Mouse (Mus musculus) cerebellum, adult 9-10 months (tissue): ENCODE data around the gene Gal3st1.
"Not testable (repeated sequence)": the region's sequence is repeated elsewhere in the genome, so short reads cannot be mapped to it uniquely, and the experiment has no call there.

Source experiments
- DNase-seq: peaks from one replicate; pipeline ENCODE4 v3.0.0; 2022

Gene Gal3st1

DNA sequence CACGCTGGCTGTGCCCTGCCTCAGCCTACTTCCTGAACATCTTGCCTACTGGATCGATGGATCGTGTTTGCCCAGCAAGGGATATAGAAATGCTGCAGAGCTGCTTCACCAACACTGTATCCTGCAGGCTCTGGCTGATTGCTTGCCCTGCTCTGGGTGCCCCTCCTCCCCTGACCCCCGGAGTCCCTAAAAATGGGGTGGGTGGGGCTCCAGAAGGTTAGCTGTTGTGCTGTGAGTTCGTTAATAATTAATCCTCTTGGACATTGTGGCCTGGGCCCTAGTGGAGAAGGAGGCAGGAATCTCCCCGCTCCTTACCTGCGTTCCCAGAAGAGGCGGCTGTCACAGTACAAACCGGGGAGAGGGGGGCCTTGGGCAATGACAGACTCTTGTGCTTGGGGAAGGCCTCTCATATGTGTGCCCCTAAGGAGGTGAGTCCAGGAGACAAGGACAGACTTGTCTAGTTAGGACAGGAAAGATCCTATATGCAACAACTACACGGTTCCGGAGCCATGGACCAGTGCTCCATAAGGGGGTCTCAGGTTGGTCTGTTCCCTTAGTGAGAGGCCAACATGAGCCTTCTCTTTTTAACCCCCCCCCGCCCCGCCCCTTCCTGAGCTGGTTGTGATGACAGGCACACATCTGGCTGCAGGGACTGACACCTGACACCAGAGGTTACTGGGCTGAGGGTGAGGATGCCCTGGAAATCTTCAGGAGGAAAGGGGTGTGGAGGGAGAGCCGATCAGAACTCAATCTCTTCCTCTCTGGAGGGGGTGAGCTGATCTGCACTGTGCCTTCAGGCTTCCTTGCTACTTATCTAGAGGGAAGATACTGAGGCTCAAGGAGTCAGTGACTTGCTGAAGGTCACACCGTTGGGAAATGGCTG is 668 bp downstream of the Gal3st1 start:
- DNase-seq = no peak

DNA sequence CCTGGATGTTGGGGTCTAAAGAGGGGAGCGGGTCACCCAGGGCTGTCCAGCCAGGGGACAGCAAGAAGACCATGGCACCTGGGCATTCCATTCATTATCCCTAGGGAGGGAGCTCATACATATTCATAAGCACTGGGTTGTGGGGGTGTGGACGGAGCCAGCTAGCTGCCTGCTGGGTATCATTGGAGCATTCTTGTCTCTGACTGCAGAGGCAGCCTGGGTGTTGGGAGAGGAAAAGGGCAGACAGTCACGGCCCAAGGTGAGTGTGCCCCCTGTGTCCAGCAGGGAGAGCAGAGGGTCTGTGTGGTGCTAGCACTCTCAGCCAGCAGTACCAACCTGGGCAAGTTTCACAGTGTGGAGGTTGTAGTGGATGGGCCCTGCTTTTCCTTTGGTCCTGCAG is 6.3 kb downstream of the Gal3st1 start:
- DNase-seq = no peak

DNA sequence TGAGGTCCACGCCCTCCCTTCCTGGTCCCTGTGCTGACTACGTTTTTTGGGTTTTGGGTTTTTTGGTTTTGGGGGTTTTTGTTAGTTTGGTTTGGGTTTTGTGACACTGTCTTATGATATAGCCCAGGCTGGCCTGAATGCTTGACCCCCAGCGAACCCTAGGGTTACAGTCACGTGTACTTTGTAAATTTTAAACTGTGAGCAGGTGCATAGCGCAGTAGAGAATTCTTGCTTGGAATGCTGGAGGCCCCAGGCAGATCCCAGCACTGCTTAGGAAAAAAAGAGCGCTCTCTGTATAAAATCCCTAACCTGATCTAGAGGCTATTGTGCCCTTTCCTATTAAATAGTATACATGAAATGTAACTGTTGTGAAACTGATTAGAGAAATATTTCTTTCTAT is 9.7 kb downstream of the Gal3st1 start:
- no peak for DNase-seq

DNA sequence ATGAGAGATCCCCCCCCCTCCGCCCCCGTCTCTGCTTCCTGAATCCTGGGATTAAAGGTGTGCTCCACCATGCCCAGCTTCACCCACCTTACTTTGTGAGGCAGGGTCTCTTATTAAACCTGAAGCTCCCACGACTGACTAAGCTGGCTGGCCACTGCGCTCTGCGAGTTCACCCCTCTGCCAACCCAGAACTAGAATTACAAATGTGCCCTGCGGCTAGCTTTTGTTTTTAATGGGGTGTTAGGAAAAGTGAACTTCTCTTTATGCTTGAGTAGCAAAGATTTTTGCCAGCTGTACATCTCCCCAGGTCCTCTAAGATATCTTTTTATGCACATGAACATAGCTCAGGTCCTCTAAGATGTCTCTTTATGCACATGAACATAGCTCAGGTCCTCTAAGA is 10.5 kb downstream of the Gal3st1 start:
- DNase-seq = no peak

DNA sequence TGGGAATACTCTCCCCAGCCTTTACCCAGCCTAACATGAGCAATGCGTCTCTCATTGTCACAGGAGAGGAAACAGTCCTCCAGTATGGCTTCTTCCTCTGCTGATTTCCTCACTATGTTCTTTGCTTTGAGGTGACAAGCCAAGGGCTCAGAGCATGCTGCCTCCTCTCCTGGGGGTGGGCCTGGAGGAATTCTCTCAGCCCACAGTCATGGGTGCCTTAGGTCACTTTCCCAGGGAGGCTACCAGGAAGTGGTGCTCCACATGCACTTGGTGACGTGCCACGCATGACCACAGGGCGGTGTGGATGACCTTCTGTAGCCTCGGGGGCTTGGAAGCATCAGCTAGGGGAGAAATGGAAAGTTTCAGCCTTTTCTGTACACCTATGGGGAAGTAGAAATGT is 12.1 kb downstream of the Gal3st1 start:
- DNase-seq = no peak

DNA sequence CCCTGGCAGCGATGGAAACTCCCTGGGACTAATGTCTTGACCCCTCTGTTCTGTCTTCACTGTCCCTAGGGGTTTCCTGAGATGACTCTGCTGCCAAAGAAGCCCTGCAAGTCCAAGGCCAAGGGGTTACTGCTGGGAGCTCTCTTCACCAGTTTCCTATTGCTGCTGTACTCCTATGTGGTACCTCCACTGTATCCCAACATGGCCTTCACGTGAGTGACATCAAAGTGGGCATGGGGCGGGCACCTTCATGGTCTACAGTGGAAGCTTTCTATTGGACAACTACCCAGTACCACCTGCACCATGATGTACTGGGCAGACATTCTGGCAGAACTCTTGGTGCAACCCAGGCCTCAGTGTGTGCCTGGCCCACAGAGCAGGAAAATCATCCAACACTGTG is 13.4 kb downstream of the Gal3st1 start:
- no peak for DNase-seq

DNA sequence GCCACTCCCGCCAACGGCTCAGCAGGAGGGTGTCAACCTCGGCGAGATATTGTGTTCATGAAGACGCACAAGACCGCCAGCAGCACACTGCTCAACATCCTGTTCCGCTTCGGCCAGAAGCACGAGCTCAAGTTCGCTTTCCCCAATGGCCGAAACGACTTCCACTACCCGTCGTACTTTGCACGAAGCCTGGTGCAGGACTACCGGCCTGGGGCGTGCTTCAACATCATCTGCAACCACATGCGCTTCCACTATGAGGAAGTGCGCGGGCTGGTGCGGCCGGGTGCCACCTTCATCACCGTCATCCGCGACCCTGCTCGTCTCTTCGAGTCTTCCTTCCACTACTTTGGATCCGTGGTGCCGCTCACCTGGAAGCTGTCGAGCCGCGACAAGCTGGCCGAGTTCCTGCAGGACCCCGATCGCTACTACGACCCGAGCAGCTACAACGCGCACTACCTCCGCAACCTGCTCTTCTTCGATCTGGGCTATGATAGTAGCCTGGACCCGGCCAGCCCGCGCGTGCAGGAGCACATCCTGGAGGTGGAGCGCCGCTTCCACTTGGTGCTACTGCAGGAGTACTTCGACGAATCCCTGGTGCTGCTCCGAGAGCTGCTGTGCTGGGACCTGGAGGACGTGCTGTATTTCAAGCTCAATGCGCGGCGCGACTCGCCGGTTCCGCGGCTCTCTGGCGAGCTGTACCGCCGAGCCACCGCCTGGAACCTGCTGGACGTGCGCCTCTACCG is 14.7 kb downstream of the Gal3st1 start:
- no peak for DNase-seq

DNA sequence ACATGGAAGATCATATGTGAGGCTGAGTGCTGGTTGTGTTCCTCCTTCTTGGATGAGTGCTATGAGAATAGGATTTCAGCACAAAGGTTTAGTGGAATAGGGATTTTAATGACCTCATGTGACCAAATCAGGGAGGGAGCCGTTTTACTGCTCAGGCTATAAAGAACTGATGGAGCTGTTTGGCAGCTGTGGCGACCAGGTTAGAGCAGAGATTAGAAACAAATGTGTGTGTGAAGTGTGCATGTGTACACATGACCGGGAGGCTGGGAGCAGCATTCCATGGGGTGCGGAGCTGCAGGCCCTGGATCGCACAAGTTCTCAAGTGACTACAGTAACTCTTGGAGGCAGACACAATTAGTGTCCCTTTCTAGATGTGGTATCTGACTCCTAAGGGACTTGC is 16.1 kb downstream of the Gal3st1 start:
- DNase-seq = no peak

DNA sequence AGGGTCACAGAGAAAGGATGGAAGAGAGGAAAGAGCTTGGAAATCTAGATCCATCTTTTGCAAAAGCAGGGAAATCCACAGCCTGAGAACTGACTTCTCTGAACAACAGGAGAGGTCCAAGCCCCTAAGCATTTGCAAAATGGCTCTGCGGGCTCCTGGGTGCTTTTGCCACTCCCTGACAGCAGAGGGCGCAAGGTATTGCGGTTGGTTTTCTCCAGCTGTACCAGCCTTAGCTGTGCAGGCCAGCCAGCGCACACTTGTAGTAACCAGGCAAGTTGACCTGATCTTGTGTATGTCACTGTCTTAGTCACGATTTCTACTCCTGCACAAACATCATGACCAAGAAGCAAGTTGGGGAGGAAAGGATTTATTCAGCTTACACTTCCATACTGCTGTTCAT is 18.2 kb downstream of the Gal3st1 start:
- peak; percentile 18 for DNase-seq

DNA sequence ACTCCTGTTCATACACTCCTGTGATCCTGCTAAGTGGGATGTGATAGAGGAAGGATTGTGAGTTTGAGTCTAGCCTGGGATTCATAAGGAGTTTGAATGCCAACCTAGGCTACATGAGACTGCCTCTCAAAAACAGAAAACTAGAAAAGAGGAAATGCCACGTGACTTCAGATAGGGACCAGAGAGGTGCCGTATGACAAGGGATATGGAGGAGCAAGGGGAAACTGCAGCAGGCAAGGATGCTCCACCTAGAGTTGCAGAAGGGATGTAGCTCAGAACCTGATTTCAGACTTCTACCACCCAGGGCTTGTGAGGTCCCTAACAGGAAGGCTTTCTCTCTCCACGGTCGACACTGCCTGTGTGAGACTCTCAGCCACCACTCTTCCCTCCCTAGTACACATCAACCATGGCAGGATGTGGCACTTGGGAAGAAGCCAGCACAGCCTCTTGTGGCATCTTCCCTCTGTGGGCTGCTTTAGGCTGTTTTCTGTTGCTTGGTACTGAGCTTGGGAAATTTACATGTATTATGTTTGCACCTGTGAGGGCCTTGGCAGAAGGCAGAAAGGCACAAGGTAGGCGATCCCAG is 21.9 kb downstream of the Gal3st1 start:
- no peak for DNase-seq

DNA sequence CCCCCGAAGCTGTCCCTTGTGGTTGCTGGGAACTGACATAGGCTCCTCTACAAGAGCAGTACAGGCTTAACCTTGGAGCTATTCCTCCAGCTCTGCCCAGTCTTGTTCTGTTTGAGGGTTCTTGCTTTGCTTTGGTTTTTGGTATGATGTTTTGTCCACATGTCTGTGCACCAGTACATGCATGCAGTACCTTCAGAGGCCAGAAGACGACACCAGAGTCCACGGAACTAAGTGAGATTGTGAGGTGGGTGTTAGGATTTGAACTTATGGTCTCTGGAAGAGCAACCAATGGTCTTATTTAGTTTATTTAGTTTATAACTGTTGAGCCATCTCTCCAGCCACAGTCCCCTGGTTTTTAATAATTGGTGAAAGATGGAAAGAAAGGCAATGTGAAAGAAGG is 23.0 kb downstream of the Gal3st1 start:
- DNase-seq = no peak

DNA sequence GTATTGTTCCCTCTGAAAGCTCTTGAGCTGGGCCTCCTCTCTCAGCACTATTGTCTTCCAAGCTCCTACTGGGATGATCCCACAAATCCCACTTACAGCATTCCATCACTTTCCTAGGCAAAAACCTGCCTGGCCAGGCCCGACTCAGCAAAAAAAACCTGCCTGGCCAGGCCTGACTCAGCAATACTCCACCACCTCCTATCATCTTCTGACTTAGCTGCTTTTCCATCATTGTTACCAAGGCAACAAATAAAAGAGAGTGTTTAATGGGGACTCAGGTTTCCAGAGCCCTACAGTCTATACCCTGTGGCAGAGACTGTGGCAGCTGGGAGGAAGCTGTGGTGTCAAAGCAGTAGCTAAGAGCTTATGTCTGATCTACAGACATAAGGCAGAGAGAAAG is 29.2 kb downstream of the Gal3st1 start:
- DNase-seq = no peak

DNA sequence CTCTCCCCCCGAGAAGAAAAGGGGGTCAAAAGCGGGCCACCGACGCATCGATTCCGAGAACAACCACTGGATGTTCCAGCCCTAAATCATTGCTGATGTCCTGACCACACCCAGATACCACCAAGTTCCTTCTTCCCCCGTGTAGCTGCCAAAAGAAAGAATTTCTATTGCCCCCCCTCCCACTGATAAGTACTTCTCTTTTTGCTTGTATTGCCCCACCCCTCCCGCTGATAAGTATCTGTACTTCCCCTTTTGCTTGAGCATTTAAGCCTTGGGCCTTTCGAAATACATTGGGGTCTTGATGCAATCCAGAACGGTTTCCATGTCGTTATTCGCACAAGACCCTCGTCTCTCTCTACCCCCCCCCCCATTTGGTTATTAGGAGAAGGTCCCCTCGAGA is 32.4 kb downstream of the Gal3st1 start:
- DNase-seq = not testable (repeated sequence)

DNA sequence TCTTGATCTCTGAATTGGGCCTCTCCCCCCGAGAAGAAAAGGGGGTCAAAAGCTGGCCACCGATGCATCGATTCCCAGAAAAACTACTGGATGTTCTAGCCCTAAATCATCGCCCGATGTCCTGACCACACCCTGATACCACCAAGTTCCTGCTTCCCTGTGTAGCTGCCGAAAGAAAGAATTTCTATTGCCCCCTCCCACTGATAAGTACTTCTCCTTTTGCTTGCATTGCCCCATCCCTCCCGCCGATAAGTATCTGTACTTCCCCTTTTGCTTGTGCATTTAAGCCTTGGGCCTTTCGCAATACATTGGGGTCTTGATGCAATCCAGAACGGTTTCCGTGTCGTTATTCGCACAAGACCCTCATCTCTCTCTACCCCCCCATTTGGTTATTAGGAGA is 38.7 kb downstream of the Gal3st1 start:
- not testable (repeated sequence) for DNase-seq

DNA sequence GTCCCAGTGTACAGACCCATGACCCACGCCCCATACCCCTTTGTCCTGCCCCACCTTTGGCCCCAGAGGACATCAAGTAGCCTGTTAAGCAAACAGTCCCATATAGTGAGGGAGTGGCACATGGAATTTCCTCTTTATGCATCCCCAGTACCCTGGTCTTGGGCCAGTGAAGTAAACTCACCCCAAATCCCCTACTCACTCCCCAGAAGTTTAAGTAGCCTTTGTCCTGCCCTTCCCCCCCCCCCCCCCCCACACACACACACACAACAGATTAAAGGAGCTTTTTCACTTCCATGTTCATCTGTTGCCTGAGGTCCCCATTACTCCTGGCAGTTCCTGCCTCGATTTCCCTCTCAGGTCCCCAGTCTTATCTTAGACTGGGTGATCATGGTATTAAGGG is 39.9 kb downstream of the Gal3st1 start:
- DNase-seq = no peak

DNA sequence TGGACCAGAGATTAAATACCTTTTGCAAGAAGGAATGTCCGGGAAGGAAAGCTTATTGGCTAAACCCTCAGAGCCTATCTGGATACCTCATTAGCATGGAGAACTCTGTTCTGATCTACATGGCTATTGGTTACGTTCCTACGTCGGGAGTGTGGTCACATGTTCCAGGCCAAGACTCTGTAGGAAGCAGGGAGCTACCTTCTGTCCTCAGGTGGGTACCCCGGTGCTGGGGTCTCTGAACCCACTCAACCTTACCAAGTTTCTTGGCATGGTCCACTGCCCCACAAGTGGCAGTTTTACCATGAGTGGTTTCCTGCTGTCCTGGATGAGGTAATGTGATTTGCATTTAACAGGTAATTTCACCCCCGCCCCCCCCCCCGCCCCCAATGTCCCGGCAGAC is 43.6 kb downstream of the Gal3st1 start:
- no peak for DNase-seq

DNA sequence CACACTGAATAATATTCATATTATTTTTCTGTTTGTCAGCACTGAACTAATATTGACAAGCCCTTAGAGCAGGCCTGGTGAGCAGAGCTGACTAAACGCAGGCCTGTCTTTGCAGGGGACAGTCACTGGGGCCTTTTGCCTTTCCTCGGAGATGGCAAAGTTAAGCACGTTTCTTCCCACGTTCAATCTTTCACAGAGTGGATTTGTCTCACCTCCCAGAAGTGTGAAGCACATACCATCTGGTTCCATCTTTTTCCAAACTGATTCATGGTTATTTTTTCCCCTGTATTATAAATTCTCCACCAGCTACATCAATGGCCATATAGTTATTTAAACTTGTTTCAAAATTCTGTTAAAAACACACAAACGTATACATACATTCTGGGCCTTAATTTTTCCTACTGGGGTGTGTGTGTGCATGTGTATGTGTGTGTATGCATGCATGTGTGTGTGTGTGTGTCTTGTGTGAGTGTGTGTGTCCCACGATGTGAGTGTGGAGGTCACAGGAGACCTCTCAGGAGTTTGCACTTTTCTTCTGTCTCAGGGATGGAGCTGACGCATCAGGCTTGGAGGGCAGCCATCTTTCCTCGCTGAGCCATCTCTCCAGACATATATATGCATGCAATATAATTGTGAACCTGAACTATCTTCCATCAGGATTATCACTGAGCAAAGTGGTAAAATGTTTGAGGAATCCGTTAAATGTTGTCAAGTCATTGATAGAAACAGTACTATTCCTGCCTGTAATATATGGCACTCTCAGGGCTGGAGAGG is 44.3 kb downstream of the Gal3st1 start:
- no peak for DNase-seq

DNA sequence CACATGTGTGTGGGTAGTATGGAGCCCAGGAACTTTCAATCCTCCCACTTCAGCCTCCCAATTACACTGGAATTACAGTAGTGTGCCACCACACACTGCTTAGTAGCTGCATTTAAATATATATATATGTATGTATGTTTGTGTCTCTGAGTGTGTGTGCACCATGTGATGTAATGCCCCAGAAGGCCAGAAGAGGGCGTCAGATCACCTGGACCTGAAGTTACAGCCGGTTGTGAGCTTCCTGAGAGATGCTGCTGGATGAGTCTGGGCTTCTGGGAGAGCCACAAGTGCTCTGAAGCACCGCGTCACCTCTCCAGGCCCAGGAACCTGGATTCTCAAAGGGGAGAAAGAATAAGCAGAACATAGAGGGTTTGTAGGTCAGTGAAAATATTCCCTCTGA is 45.9 kb downstream of the Gal3st1 start:
- DNase-seq = no peak

DNA sequence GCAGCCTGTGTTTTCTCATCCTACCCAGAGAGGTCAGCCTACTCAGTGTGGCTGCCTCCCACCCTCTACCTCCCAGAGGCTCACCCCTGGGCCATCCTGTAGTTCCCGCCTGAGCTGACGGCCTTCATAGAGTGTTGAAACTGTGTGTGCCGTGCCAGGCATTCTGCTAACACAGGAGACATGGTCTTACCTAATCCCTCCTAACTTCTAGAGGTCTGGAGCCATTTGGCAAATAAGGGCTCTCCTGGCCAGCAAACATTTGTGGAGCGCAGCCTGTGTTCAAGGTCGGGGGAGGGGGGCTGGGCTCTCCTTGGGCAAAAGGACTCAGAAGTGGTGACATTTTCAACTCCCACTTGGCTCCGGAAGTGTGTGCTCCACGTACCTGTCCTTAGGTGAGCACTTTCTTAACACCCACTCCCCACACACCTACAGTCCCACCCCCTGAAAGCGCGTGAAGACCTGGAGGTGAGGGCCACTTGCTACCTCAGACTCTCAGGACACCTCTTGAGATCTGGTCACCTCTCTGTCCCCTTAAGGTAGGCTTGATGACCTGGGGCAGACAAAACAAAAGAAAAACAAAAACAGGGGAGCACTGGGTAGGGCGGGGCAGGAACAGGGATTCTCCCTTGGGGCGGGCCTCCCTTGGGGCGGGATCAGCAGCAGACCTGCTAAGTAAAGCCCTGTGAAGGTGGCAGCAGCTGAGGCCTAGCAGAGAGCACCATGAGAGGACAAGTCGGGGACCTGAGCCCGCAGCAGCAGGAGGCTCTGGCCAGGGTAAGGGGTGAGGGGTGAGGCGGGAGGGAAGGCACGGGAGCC is 47.9 kb downstream of the Gal3st1 start, which contains the start of gene Sec14l4:
Sec14l4 (plus strand) TSS at position 337 of the 816 bp plus-strand sequence.
- no peak for DNase-seq

DNA sequence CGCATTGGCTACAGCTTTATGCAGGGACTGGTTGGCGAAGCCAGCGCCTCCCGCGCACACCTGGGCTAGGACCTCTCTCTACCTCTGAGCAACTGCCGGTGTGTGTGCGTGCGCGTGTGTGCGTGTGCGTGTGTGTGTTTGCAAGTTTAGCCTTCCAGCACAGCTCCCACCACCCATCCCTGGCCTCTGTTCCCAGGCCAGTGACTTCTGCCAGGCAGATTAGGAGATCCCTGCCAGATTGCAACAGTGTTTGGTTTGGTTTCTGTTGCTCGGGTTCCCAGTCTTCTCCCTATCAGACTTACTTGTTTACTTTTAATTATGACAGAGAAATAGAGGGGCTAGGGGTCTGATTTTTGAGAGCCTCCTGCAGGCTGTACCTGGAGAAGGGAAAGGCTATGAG is 48.5 kb downstream of the Gal3st1 start:
- DNase-seq = no peak

DNA sequence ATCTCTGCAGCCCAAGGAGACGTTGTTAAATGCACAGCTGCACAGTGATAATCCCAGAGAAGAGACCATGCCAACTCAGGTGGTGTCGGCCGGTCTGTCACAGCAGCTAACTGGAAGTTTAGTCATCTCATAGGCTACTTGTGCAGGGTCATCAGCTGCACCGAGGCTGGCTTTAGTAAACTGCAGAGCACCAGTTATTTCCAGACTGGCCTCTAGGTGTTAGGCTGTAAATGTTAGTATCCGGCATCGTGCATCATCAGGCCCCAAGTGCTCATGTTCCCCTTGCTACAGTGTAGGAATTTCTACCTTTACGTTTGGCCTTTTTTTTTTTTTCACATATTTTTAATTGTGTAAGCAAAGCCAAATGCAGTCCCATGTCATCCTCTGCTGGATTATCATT is 50.0 kb downstream of the Gal3st1 start:
- DNase-seq = no peak

DNA sequence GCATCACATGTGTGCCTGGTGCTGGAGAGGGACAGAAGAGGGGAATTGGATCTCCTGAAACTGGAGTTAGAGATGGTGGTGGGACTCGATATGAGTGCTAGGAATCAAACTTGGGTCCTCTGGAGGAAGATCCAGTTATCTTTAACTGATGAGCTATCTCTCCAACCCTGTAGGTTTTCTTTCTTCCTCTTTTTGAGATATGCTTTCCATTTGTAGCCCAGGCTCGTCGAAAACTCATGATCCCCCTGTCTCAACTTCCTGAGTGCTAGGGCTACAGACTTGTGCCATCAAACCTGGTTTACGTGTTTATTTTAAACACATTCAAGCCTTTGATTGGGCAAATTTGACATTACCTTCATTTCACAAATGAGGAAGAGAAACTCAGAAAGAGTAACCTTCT is 50.7 kb downstream of the Gal3st1 start:
- no peak for DNase-seq
